ENCODE assay signal across 8 mouse cellular contexts in the genomic region with DNA sequence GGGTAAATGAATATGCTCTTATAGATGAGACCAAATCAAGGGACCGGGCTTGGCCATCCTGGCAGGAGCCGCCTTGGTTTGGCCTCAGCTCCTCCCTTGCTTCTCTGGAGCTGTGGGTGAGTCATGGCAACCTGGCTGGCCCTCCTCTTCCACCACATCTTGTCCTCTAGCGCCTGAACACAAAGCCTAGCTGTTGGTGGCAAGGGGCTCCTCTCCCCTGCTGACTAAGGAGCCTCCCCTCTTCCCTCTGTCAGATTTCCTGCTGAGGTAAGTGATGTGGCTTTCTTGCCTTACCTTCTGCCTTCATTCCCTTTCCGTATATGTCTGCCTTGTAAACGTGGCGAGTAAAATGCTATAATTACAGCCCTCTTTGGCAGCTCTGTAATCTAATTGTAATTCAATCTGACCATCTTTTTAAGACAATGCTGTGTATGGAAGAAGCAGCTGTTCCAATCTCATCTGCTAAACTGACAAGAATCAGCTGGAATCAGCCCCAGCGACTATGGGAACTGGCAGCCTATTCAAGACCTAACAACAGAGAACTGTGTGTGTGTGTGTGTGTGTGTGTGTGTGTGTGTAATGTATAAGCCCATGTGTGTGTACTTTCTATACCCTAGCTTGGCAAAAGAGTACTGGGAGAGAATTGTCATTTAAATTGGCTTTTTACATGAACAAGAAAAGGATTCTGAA.
A peak's percentile ranks its signal among the peaks of the same experiment; 100 is the strongest.
DNase-seq lines count a peak whose midpoint lies in the region; ATAC-seq and TF ChIP-seq lines count a peak whose summit lies in the region.
"Had no signal": no experiment of that assay in that cellular context is flagged by ENCODE, and none has a peak within 500 bp of the region (broad histone marks: within the 10 kb centered on the region; RNA-seq: fewer than 3 reads in every experiment).

No protein-coding gene starts in this region.

- H3K9me3 ChIP-seq in lung, postnatal 0 days (ENCODE audit: low read length), result no peaks in the 10 kb centered on the region
- no peaks in the 10 kb centered on the region for H3K9me3 ChIP-seq in forebrain, embryonic 14.5 days (replicated peaks; ENCODE audit: control insufficient read depth, low read length)
- H3K9me3 ChIP-seq in stomach, postnatal 0 days (ENCODE audit: control insufficient read depth, low read length), result no peaks in the 10 kb centered on the region
- H3K9me3 ChIP-seq: heart, embryonic 13.5 days had no signal

- no peak for TF ChIP-seq EP300 in lung, postnatal 0 days (IDR thresholded peaks at IDR 0.05)
- TF ChIP-seq EP300 in stomach, postnatal 0 days (optimal IDR thresholded peaks at IDR 0.05), result no peak

- no peaks in the 10 kb centered on the region for H3K27me3 ChIP-seq in lung, postnatal 0 days (replicated peaks; ENCODE audit: insufficient read depth, low read length)
- H3K27me3 ChIP-seq in forebrain, embryonic 14.5 days (replicated peaks; ENCODE audit: control insufficient read depth, insufficient read depth, low read length), result no peaks in the 10 kb centered on the region
- no peaks in the 10 kb centered on the region for H3K27me3 ChIP-seq in stomach, postnatal 0 days (ENCODE audit: control insufficient read depth, insufficient read depth, low read length)
- H3K27me3 ChIP-seq: heart, embryonic 13.5 days had no signal

- intact Hi-C loops in left cerebral cortex, postnatal 25 days (cut with DNase I), result no loop called here

- peak; percentile 57 for ATAC-seq in lung, postnatal 0 days
- ATAC-seq in forebrain, embryonic 14.5 days, result peak; percentile 89
- peak; percentile 45; the same call in 1 of the 2 replicates for ATAC-seq in stomach, postnatal 0 days (ENCODE audit: low FRiP score, low TSS enrichment)

- DNase-seq in lung, postnatal 0 days (ENCODE audit: low spot score), result no peak
- DNase-seq in lung, adult 18-20 months, result no peak
- peak; percentile 92 for DNase-seq in forebrain, embryonic 14.5 days (ENCODE audit: low spot score)
- peak; percentile 27 to 53 for DNase-seq in left cerebral cortex, postnatal 25 days (ENCODE audit: low spot score in 2 of 2)
- DNase-seq in stomach, postnatal 0 days (ENCODE audit: low spot score), result peak; percentile 19
- no peak for DNase-seq in adrenal gland, postnatal 25 days
- DNase-seq in urinary bladder, postnatal 36 days (ENCODE audit: low spot score in 2 of 2), result no peak

- WGBS in lung, postnatal 0 days, result 56% methylated on average over 7 of the region's 7 CpGs
- WGBS in forebrain, embryonic 14.5 days, result 4% methylated on average over 7 of the region's 7 CpGs
- WGBS in stomach, postnatal 0 days, result 44% methylated on average over 7 of the region's 7 CpGs

- H3K9ac ChIP-seq in lung, postnatal 0 days (replicated peaks; ENCODE audit: low read depth), result no peak overlapping the region
- H3K9ac ChIP-seq in forebrain, embryonic 14.5 days (ENCODE audit: low read length), result 0 out of 2 replicates have a peak overlapping the region, but pooled peaks have one; percentile 29
- no peak overlapping the region for H3K9ac ChIP-seq in stomach, postnatal 0 days (ENCODE audit: low read length)
- H3K9ac ChIP-seq: heart, embryonic 13.5 days had no signal

- H3K36me3 ChIP-seq in lung, postnatal 0 days (ENCODE audit: insufficient read depth, low read length), result no peaks in the 10 kb centered on the region
- H3K36me3 ChIP-seq in forebrain, embryonic 14.5 days (ENCODE audit: control insufficient read depth, insufficient read depth, low read length), result no peaks in the 10 kb centered on the region
- no peaks in the 10 kb centered on the region for H3K36me3 ChIP-seq in stomach, postnatal 0 days (ENCODE audit: control insufficient read depth, insufficient read depth, low read length)
- H3K36me3 ChIP-seq: heart, embryonic 13.5 days had no signal

- no peak overlapping the region for H3K27ac ChIP-seq in lung, postnatal 0 days (ENCODE audit: low read length)
- peak overlapping the region; percentile 94 for H3K27ac ChIP-seq in forebrain, embryonic 14.5 days (ENCODE audit: low read depth, low read length)
- no peak overlapping the region for H3K27ac ChIP-seq in stomach, postnatal 0 days (replicated peaks)
- H3K27ac ChIP-seq: heart, embryonic 13.5 days had no signal

- H3K4me3 ChIP-seq in lung, postnatal 0 days (ENCODE audit: low read depth, low read length), result no peak overlapping the region
- H3K4me3 ChIP-seq in forebrain, embryonic 14.5 days (ENCODE audit: low read depth, low read length), result no peak overlapping the region
- H3K4me3 ChIP-seq in stomach, postnatal 0 days (ENCODE audit: low read depth, low read length), result no peak overlapping the region
- H3K4me3 ChIP-seq: heart, embryonic 13.5 days had no signal

- no peak overlapping the region for H3K4me2 ChIP-seq in lung, postnatal 0 days (replicated peaks; ENCODE audit: low read depth, low read length)
- H3K4me2 ChIP-seq in forebrain, embryonic 14.5 days (ENCODE audit: low read length), result peak overlapping the region; percentile 25
- H3K4me2 ChIP-seq in stomach, postnatal 0 days (replicated peaks; ENCODE audit: low read depth), result no peak overlapping the region; the same call in 1 of the 2 replicates
- H3K4me2 ChIP-seq: heart, embryonic 13.5 days had no signal

- no peak for TF ChIP-seq CTCF in lung, postnatal 0 days (IDR thresholded peaks at IDR 0.05)
- no peak for TF ChIP-seq CTCF in stomach, postnatal 0 days (IDR thresholded peaks at IDR 0.05; ENCODE audit: low read depth)

- H3K4me1 ChIP-seq in lung, postnatal 0 days (ENCODE audit: insufficient read depth, low read depth, low read length), result no peaks in the 10 kb centered on the region
- peaks cover 40% of the 10 kb centered on the region for H3K4me1 ChIP-seq in forebrain, embryonic 14.5 days (ENCODE audit: control insufficient read depth, insufficient read depth, low read length)
- no peaks in the 10 kb centered on the region for H3K4me1 ChIP-seq in stomach, postnatal 0 days (replicated peaks; ENCODE audit: control insufficient read depth, insufficient read depth)

Comparison
In these comparisons a context has a peak if more than half of its experiments do, and no peak if none do; other contexts are left out.
1. DNase-seq: peak in forebrain, embryonic 14.5 days (single experiment), left cerebral cortex, postnatal 25 days (2 of 2) and stomach, postnatal 0 days (single experiment); none in lung, postnatal 0 days (single experiment), lung, adult 18-20 months (0 of 2), adrenal gland, postnatal 25 days (single experiment) and urinary bladder, postnatal 36 days (0 of 2).
2. Peak in every context shown above with its lines, with median percentiles within 50 percentile points of each other: ATAC-seq.